Mouse (Mus musculus): ENCODE measurements around the gene Cep164. TPM values are rescaled to one million over a fixed set of nuclear protein-coding genes. Genes with fewer than 3 reads are reported as not detected.
"Not testable (repeated sequence)": the region's sequence is repeated elsewhere in the genome, so short reads cannot be mapped to it uniquely, and the experiment has no call there.

Gene Cep164
- polyA plus RNA-seq (2017; shearing (Covaris generic)) = 10 to 100 TPM in 2 of 3 experiments, 1 to 10 TPM in 1; 9.2 to 12.9 (median 10.2) TPM

- peak; percentile 99 for ATAC-seq
These were observed at the start of gene Cep164 for GRCm38 (mm10) chr9:45828291-45828963. Cep164 (minus strand) TSS chr9:45828691.

DNA sequence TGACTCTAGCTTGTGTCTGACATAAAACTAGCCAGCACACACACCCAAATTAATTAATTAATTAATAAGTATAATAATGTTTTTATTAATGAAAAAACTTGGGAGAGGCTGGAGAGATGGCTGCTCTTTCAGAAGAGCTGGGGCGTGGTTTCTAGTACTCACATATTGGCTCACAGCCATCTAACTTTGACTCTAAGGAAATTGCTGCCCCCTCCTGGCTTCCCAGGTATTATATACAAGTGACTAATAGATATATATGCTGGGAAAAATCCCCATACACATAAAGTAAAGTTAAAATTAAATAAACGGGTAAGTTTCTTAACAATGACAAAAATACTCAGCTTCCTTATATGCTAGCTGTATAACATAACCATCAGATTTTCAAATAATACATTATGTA lies 49.4 kb upstream of the Cep164 start:
- ATAC-seq = no peak

GRCm38 (mm10) chr9:45870265-45870664 lies 41.8 kb upstream of the Cep164 start:
- no peak for ATAC-seq

GRCm38 (mm10) chr9:45869181-45869580 lies 40.7 kb upstream of the Cep164 start:
- ATAC-seq = no peak

DNA sequence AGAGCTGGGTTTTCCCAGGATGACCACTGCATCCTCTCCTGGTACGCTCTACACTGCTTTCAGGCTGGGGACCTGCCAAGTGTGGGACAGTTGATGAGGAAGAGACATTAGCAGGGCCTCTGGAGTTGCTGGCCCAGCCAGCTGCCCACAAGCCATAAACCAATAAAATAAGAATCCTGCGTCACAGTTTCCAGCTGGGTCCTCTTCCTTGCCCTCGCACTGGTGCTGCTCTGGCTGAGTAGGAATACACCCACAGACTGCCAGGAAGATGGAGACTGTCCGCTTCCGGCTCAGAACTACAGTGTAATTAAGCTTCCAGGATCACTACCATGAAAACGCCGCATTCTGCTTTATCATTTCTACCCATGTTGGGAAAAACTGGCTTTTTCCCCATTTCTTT lies 33.3 kb upstream of the Cep164 start:
- no peak for ATAC-seq

DNA sequence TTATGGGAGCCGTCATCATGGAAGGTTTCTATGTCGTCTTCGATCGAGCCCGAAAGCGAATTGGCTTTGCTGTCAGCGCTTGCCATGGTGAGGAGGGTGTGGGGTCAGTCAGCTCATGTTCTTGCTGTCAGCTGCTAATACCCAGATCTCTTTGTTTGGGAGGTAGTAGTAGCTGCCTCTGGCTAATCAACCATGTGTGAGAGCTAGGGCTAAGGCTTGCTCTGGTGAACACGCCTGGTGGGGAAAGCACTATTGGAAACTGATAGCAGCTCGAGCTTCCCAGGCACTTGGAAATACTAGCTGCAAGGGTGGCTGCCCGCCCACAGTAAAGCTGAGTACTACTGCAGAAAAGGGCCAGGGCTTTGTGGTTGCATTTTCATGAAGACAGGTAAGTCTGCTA lies 30.9 kb upstream of the Cep164 start:
- no peak for ATAC-seq

DNA sequence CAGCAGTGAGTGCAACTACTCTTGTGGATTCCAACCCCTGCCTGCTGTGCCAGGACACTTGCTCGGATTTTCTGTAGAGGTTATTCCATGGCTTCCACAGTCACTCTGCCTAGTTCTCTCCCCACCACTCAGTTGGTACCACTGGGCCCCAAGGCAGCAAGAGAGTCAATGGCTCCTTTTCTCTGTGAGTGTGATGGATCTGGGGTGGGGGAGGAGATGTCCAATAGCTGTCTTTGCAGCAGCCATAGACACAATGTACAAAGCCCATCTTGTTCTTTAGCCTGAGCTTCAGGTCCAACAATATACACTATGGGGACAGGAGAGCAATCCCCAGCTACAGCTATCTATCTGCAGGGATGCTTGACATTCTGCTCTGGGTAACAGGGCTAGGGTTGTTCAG lies 25.6 kb upstream of the Cep164 start:
- no peak for ATAC-seq

- ATAC-seq = no peak
These were observed 25.2 kb upstream of the Cep164 start for GRCm38 (mm10) chr9:45853695-45854094.

DNA sequence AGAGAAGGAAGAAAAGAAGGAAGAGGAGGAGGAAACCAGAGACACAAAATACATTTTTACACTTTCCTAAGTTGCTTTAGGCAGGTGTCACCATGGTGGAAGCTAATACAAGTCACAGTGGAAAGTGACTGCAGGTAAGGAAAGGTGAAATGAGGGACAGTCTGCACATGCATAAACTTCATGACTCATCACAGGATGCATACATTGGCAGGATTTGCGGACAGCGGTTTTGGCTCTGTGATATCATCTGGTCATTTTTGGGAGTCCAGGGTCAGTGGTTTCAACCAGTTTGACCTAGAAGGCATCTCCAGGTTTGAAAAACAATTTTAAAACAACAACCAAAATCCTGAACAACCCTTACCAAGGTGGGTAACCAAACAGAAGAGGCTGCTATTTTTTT lies 23.3 kb upstream of the Cep164 start:
- ATAC-seq = no peak

DNA sequence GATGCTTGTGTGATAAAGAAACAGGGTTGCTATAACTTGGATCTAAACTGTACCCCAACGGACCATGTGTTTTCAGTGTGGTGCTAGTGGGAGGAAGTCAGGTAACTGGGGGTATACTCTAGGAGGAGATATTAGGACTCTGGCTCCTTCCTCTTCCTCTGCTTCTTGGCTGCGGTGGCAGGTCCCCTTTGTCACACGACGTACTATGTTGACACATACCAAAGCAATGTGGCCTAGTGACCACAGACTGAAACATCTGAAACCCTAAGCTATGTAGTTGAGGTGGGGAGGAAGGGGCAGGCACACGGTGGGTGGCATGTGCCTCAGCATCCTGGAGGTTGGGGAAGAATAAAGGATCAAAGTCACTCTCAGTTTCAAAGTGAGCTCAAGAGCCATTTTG lies 22.8 kb upstream of the Cep164 start:
- ATAC-seq = no peak

GRCm38 (mm10) chr9:45850528-45851155 lies 22.2 kb upstream of the Cep164 start:
- no peak for ATAC-seq

DNA sequence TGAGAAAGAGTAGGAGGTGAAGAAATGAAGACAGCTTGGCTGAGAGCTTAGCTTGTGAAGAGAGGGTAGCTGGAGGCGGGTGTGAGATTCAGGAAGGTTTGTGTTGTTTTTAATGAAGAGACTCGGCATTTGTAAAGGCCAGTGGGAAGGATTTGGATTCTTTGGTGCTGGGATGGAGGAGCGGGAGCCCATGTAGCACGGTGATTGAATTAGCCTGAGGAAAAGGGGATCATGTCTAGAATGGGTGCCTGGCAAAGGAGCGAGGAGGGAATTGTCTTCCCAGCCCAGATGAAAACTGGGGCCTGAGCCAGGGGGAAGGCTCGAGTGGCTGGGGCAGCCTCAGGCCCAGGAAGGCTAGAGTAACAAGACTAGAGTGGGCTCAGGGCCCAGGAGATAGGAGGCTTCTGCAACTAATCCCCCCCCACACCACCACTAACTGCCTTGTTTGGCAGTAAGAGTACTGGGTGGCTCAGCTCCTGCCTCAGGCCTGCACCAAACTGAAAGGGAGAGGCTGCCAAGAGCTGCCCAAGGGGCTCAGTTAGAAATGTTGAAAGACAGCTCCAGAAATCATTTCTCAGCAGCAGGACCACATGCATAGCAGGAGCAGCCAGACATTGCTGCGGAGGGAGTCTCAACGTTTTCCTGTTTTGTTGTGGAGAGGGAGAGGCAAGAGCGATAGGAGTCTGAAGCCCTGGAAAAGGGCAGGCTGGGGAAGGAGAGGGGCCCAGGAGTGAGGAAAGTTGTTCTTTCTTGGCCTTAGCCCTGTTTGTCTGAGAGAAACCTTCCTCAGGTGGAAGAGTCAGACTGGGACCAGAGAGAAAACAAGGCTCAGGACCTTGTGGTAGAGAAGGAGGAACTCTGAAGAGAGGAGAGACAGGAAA lies 21.3 kb upstream of the Cep164 start:
- no peak for ATAC-seq

DNA sequence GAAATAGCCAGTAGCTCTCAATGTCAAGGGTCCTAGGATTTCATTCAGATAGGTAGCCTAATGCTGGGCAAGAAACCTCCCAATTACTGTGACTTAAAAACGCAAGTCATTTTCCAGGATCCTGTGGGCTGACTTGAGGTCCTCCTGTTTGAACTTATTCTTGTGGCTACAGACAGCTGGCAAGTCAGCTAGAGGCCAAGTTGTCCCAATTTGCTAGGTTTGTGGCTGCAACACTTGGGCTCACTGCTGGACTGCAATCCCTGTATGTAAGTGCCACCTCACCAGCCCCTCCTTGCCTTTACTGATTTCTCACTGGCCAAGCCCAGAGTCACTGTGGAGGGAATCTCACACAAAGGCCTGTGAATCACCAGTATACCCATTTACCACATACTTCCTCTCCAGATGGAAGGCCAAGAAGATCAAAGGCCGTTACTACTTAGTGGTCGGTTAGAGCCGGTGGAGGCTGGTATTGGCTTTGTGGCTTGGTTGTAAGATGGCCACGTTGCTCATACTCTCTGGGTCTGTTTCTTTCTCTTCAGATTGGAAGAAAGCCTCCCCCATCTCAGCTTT lies 18.5 kb upstream of the Cep164 start:
- ATAC-seq = no peak

GRCm38 (mm10) chr9:45846176-45846575 lies 17.7 kb upstream of the Cep164 start:
- ATAC-seq = not testable (repeated sequence)

DNA sequence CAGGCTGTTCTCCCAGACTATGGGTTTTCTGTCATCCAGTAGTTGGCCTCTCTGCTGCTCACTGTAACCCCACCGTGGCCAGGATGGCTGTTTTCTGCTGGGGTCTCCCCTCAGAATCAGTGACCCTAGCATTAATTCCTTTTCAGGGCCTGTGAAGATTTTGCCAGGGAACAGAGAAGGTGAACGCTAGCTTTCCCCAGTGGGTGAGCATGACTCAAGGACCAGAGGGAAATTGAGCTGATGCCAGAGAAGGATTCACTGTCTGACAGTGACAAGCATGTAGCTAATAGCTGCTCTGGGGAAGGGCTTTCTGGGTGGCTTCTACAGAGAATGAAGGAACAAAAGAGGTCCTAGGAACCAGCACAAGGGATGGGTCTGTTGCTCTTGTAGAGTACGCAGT lies 17.1 kb upstream of the Cep164 start:
- no peak for ATAC-seq

- ATAC-seq = no peak
These were observed 15.3 kb upstream of the Cep164 start for GRCm38 (mm10) chr9:45843780-45844179.

DNA sequence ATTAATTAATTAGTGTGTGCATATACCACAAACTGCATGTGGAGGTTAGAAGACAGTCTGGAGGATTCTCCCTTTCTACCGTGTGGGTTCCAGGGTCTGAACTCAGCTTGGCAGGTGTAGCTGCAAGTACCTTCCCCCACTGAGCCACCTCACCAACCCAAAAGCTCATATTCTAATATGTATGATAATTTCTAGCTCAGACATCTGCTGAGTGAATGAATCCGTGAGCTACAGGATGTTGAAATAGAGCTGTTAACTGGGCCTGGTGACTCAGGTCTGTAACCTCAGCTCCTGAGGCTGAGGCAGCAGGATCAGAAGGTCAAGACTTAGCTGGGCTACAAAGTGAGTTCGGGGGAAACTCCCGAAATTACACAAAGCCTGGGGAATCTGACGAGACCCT lies 14.5 kb upstream of the Cep164 start:
- ATAC-seq = no peak

GRCm38 (mm10) chr9:45841458-45841857 lies 13.0 kb upstream of the Cep164 start:
- ATAC-seq = no peak

- no peak for ATAC-seq
These were observed 11.8 kb upstream of the Cep164 start for GRCm38 (mm10) chr9:45840331-45840730.

DNA sequence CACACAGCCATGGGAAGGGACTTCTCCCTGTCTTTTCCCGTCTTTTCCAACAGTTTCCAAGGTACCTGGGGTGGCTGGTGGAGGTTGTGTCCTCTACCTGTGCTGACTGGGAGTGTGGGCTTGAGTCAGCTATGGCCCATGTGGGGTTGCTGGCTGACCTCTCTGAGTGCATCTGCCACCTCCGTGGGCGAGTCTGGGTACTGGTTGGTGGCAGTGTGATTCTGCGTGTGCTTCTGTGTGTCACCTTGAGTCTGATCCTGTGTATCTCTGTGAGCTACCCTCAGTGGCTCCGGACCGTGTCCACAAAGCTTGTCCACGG lies 11.4 kb upstream of the Cep164 start:
- no peak for ATAC-seq

DNA sequence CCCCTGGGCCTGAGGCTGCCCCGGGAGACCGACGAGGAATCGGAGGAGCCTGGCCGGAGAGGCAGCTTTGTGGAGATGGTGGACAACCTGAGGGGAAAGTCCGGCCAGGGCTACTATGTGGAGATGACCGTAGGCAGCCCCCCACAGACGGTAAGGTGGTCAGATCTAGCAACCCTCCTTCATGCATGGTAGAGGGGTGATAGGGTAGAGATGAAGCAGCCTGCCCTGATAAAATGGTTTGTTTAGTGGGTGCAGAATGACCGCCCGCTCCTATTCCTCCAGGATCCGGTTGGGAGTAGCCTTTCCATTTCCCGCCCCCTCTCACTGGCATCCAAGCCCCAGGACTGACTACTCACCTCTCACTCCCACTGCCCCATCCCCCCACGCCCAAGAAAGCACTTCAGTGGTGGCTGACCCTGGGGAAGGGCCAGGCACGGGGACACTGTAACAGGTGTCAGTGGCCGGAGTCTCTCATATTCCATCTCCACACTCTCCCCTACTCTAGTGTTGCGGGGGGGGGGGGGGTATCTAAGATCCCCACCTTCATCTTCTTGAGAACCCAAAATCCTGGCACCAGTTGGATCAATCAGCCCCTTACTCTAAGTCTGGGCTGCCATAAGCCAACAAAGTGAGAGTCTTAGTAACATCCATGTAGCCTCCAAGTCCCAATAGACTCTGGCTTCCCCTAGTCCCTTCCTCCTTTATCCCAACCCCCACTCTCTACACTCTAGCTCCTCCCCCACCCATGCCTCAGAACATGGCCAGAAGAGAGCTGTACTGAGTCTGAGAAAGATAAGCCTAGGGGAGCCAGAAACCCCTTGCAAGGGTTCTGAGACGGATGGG lies 10.9 kb upstream of the Cep164 start:
- ATAC-seq = no peak

DNA sequence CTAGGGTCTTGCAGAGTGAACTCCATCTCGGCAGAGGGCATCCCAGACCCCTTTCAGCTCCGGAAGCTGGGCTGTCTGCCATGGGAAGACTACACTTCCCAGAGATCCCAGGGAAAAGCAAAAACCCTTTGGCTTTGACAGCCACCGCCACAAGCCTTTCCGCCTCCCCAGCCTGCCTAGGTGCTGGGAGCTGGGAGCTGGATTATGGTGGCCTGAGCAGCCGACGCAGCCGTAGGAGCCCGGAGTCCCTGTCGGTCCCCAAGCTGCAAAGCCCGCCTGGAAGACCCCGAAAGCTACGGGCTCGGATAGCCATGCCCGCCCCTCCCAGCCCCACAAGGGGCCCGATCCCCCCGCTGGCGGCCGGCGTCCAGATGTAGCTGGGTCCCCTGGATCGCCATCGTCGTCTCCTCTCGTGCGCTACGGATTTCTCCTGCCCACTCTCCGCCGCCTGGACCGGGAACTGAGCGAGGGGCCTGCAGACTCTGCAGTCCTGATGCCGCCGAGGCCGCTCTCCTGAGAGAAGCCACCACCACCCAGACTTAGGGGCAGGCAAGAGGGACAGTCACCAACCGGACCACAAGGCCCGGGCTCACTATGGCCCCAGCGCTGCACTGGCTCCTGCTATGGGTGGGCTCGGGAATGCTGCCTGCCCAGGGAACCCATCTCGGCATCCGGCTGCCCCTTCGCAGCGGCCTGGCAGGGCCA lies 10.1 kb upstream of the Cep164 start, which contains the start of gene Bace1:
Bace1 (plus strand) TSS at position 147 of the 705 bp plus-strand sequence.
- no peak for ATAC-seq

All from inflammation-experienced regulatory T-cells, adult 6 months (primary cell).